Mouse (Mus musculus) intestine, postnatal 0 days (tissue): ENCODE results near the gene Ankrd36. TPM values are rescaled to one million over a fixed set of nuclear protein-coding genes. Genes with fewer than 3 reads are reported as not detected.

ENCODE experiments used
- ATAC-seq: fragments of 200-750 bp; cut with Nextera tagmentation; 2 replicates; pipeline ENCODE4 v1.8.0; 2017; ENCODE audit warnings: mild to moderate bottlenecking, moderate TSS enrichment, moderate library complexity
- H3K27ac ChIP-seq: fragments of 300-500 bp; sonication (generic); 2 replicates; pipeline ENCODE4 v1.5.1; 2014; ENCODE audit warnings: mild to moderate bottlenecking, low read depth, low read length, moderate library complexity
- H3K27me3 ChIP-seq: fragments of 300-500 bp; sonication (generic); replicated peaks from 2 replicates; pipeline ENCODE4 v1.6.1; 2014; ENCODE audit warnings: low read length, mixed read lengths; ENCODE audit not compliant: control insufficient read depth, insufficient read depth
- H3K36me3 ChIP-seq: fragments of 300-500 bp; sonication (generic); 2 replicates; pipeline ENCODE4 v1.6.1; 2014; ENCODE audit warnings: mild to moderate bottlenecking, moderate library complexity; ENCODE audit not compliant: control insufficient read depth, insufficient read depth
- H3K4me1 ChIP-seq: fragments of 300-500 bp; sonication (generic); replicated peaks from 2 replicates; pipeline ENCODE4 v1.6.1; 2014; ENCODE audit warnings: antibody characterized with exemption, low read length, mixed read lengths; ENCODE audit not compliant: control insufficient read depth, insufficient read depth
- H3K4me2 ChIP-seq: fragments of 300-500 bp; sonication (generic); replicated peaks from 2 replicates; pipeline ENCODE4 v1.6.1; 2014; ENCODE audit warnings: low read depth, mild to moderate bottlenecking, moderate library complexity
- H3K4me3 ChIP-seq: fragments of 300-500 bp; sonication (generic); 2 replicates; pipeline ENCODE4 v1.5.1; 2014; ENCODE audit warnings: low read depth, low read length
- H3K9ac ChIP-seq: fragments of 300-500 bp; sonication (generic); 2 replicates; pipeline ENCODE4 v1.6.1; 2014; ENCODE audit warnings: mild to moderate bottlenecking, low read depth, low read length
- H3K9me3 ChIP-seq: fragments of 300-500 bp; sonication (generic); 2 replicates; pipeline ENCODE4 v1.6.1; 2016; ENCODE audit warnings: mixed run types; ENCODE audit not compliant: control insufficient read depth
- CTCF ChIP-seq: sonication (generic); IDR thresholded peaks from 2 replicates; pipeline ENCODE4 v1.5.1; 2016; ENCODE audit warnings: low read depth, mild to moderate bottlenecking, control low read depth, antibody characterized with exemption, moderate library complexity
- WGBS: fragments of 180-500 bp; shearing (Covaris S2); extraction: QIAGEN DNeasy Blood & Tissue Kit; methylation state at CpG from one replicate; pipeline ENCODE4 v1.1.7; 2014; 5-methylcytosine and 5-hydroxymethylcytosine counted together
- polyA plus RNA-seq: library from polyadenylated mRNA; unstranded; fragments of >200 nt; fragmentation: Nextera tagmentation; extraction: Ambion mirVana; gene quantifications from 2 replicates; pipeline ENCODE4 v1.2.1, GENCODE M21; 2015

Ankrd36 gene
- polyA plus RNA-seq, 1 experiment from 2014 or later, result not detected

GRCm38 (mm10) chr11:5614453-5614852 lies 45.0 kb downstream of the Ankrd36 start:
- no peak overlapping the region for H3K9ac ChIP-seq
- H3K4me3 ChIP-seq, result no peak overlapping the region
- H3K9me3 ChIP-seq, result no peaks in the 10 kb centered on the region
- no peak for ATAC-seq
- H3K27me3 ChIP-seq, result no peaks in the 10 kb centered on the region
- 71% methylated on average over 3 of the region's 3 CpGs for WGBS
- no peak for TF ChIP-seq CTCF
- H3K4me2 ChIP-seq, result no peak overlapping the region
- H3K27ac ChIP-seq, result no peak overlapping the region
- no peaks in the 10 kb centered on the region for H3K36me3 ChIP-seq
- no peaks in the 10 kb centered on the region for H3K4me1 ChIP-seq

- no peak for ATAC-seq
- Histone ChIP-seq H3K4me2 (no peak overlapping the region), H3K27me3 (no peaks in the 10 kb centered on the region), H3K36me3 (no peaks in the 10 kb centered on the region), H3K9ac (no peak overlapping the region), H3K4me1 (no peaks in the 10 kb centered on the region), H3K9me3 (no peaks in the 10 kb centered on the region), H3K4me3 (no peak overlapping the region), H3K27ac (no peak overlapping the region)
- WGBS, result 63% methylated on average over 4 of the region's 4 CpGs
- no peak for TF ChIP-seq CTCF
These were observed 55.6 kb downstream of the Ankrd36 start for GRCm38 (mm10) chr11:5625101-5625500.

- no peaks in the 10 kb centered on the region for H3K9me3 ChIP-seq
- no peak overlapping the region for H3K9ac ChIP-seq
- WGBS, result 19% methylated on average over 15 of the region's 15 CpGs
- H3K4me2 ChIP-seq, result peak overlapping the region; percentile 3; the same call in 1 of the 2 replicates
- ATAC-seq, result no peak
- H3K4me1 ChIP-seq, result no peaks in the 10 kb centered on the region
- peak; percentile 93 for TF ChIP-seq CTCF
- H3K27ac ChIP-seq, result no peak overlapping the region
- no peaks in the 10 kb centered on the region for H3K27me3 ChIP-seq
- no peaks in the 10 kb centered on the region for H3K36me3 ChIP-seq
- no peak overlapping the region for H3K4me3 ChIP-seq
These were observed 59.5 kb downstream of the Ankrd36 start for GRCm38 (mm10) chr11:5629033-5629432.

GRCm38 (mm10) chr11:5643085-5643484 lies 73.6 kb downstream of the Ankrd36 start:
- no peak overlapping the region for H3K9ac ChIP-seq
- H3K4me1 ChIP-seq, result no peaks in the 10 kb centered on the region
- H3K4me2 ChIP-seq, result no peak overlapping the region
- H3K27me3 ChIP-seq, result no peaks in the 10 kb centered on the region
- H3K4me3 ChIP-seq, result no peak overlapping the region
- 83% methylated on average over 5 of the region's 5 CpGs for WGBS
- ATAC-seq, result no peak
- no peaks in the 10 kb centered on the region for H3K36me3 ChIP-seq
- TF ChIP-seq CTCF, result peak; percentile 17; the same call in 1 of the 2 replicates
- no peak overlapping the region for H3K27ac ChIP-seq
- H3K9me3 ChIP-seq, result no peaks in the 10 kb centered on the region

- H3K9ac ChIP-seq, result no peak overlapping the region
- H3K4me1 ChIP-seq, result no peaks in the 10 kb centered on the region
- H3K27me3 ChIP-seq, result no peaks in the 10 kb centered on the region
- WGBS, result 56% methylated on average over 7 of the region's 7 CpGs
- no peaks in the 10 kb centered on the region for H3K36me3 ChIP-seq
- peak; percentile 68 for TF ChIP-seq CTCF
- H3K4me2 ChIP-seq, result no peak overlapping the region
- H3K27ac ChIP-seq, result no peak overlapping the region
- no peak for ATAC-seq
- H3K9me3 ChIP-seq, result no peaks in the 10 kb centered on the region
- H3K4me3 ChIP-seq, result no peak overlapping the region
These were observed 80.8 kb downstream of the Ankrd36 start for GRCm38 (mm10) chr11:5650321-5650720.

GRCm38 (mm10) chr11:5682541-5682940 lies 113.1 kb downstream of the Ankrd36 start:
- no peak overlapping the region for H3K27ac ChIP-seq
- H3K4me3 ChIP-seq, result no peak overlapping the region
- no peak overlapping the region for H3K4me2 ChIP-seq
- H3K27me3 ChIP-seq, result no peaks in the 10 kb centered on the region
- no peak overlapping the region for H3K9ac ChIP-seq
- no peaks in the 10 kb centered on the region for H3K4me1 ChIP-seq
- H3K9me3 ChIP-seq, result no peaks in the 10 kb centered on the region
- WGBS, result 58% methylated on average over 6 of the region's 6 CpGs
- no peaks in the 10 kb centered on the region for H3K36me3 ChIP-seq
- ATAC-seq, result no peak
- no peak for TF ChIP-seq CTCF

GRCm38 (mm10) chr11:5684283-5684682 lies 114.8 kb downstream of the Ankrd36 start:
- Histone ChIP-seq H3K9me3 (no peaks in the 10 kb centered on the region), H3K27ac (no peak overlapping the region), H3K4me1 (no peaks in the 10 kb centered on the region), H3K36me3 (no peaks in the 10 kb centered on the region), H3K9ac (no peak overlapping the region), H3K27me3 (no peaks in the 10 kb centered on the region), H3K4me3 (no peak overlapping the region), H3K4me2 (no peak overlapping the region)
- TF ChIP-seq CTCF, result no peak
- 38% methylated on average over 7 of the region's 7 CpGs for WGBS
- ATAC-seq, result no peak
